Mouse (Mus musculus) midbrain, embryonic 13.5 days (tissue): ENCODE data around the gene Gm6793. TPM values are rescaled to one million over a fixed set of nuclear protein-coding genes. Genes with fewer than 3 reads are reported as not detected.
A peak's percentile ranks its signal among the peaks of the same experiment; 100 is the strongest.

Source experiments
- ATAC-seq: fragments of 200-750 bp; cut with Nextera tagmentation; 2 replicates; pipeline ENCODE4 v1.8.0; 2017; ENCODE audit warnings: mild to moderate bottlenecking, moderate TSS enrichment, moderate library complexity
- H3K27ac ChIP-seq: fragments of 300-500 bp; sonication (generic); 2 replicates; pipeline ENCODE4 v1.5.1; 2015; ENCODE audit warnings: inconsistent platforms, mild to moderate bottlenecking, moderate library complexity
- H3K27me3 ChIP-seq: fragments of 300-500 bp; sonication (generic); 2 replicates; pipeline ENCODE4 v1.6.1; 2015; ENCODE audit warnings: mild to moderate bottlenecking, inconsistent platforms
- H3K36me3 ChIP-seq: fragments of 300-500 bp; sonication (generic); 2 replicates; pipeline ENCODE4 v1.6.1; 2015; ENCODE audit warnings: mild to moderate bottlenecking, inconsistent platforms
- H3K4me1 ChIP-seq: fragments of 300-500 bp; sonication (generic); replicated peaks from 2 replicates; pipeline ENCODE4 v1.6.1; 2015; ENCODE audit warnings: inconsistent platforms
- H3K4me2 ChIP-seq: fragments of 300-500 bp; sonication (generic); replicated peaks from 2 replicates; pipeline ENCODE4 v1.6.1; 2015; ENCODE audit warnings: moderate library complexity, mild to moderate bottlenecking, inconsistent platforms
- H3K4me3 ChIP-seq: fragments of 300-500 bp; sonication (generic); replicated peaks from 2 replicates; pipeline ENCODE4 v1.5.1; 2015; ENCODE audit warnings: mild to moderate bottlenecking, inconsistent platforms
- H3K9ac ChIP-seq: fragments of 300-500 bp; sonication (generic); replicated peaks from 2 replicates; pipeline ENCODE4 v1.6.1; 2015; ENCODE audit warnings: mild to moderate bottlenecking, inconsistent platforms
- H3K9me3 ChIP-seq: fragments of 300-500 bp; sonication (generic); 2 replicates; pipeline ENCODE4 v1.6.1; 2016; ENCODE audit warnings: mild to moderate bottlenecking, inconsistent platforms
- WGBS: fragments of 180-500 bp; shearing (Covaris S2); methylation state at CpG from one replicate; pipeline ENCODE4 v1.1.7; 2015; 5-methylcytosine and 5-hydroxymethylcytosine counted together
- polyA plus RNA-seq: library from polyadenylated mRNA; unstranded; fragments of >200 nt; fragmentation: Nextera tagmentation; extraction: Ambion mirVana; gene quantifications from 2 replicates; pipeline ENCODE4 v1.2.1, GENCODE M21; 2015

Gene Gm6793
- polyA plus RNA-seq = 0.45 and 1.2 TPM in 2 replicates

- Histone ChIP-seq H3K9ac (no peak within 1 kb of the TSS), H3K4me1 (peaks cover 21% of the 10 kb centered on the region), H3K4me3 (no peak within 1 kb of the TSS), H3K27ac (no peak within 1 kb of the TSS), H3K27me3 (no peaks in the 10 kb centered on the region), H3K36me3 (peaks cover 42% of the 10 kb centered on the region), H3K4me2 (no peak within 1 kb of the TSS), H3K9me3 (no peaks in the 10 kb centered on the region)
- 95% methylated on average over 11 of the region's 11 CpGs for WGBS
- ATAC-seq = no peak
These were observed at the start of gene Gm6793 for GRCm38 (mm10) chr8:112014936-112015335. TSS of gene Gm6793 (minus strand) at chr8:112015036.

GRCm38 (mm10) chr8:112061372-112061771, 46.5 kb upstream of the Gm6793 start:
- Histone ChIP-seq H3K4me1 (no peaks in the 10 kb centered on the region), H3K4me3 (no peak overlapping the region), H3K9ac (no peak overlapping the region), H3K4me2 (no peak overlapping the region), H3K36me3 (no peaks in the 10 kb centered on the region), H3K9me3 (no peaks in the 10 kb centered on the region), H3K27ac (no peak overlapping the region), H3K27me3 (no peaks in the 10 kb centered on the region)
- ATAC-seq = peak; percentile 78
- 40% methylated on average over 4 of the region's 4 CpGs for WGBS

GRCm38 (mm10) chr8:112054456-112054855, 39.6 kb upstream of the Gm6793 start:
- Histone ChIP-seq H3K27ac (no peak overlapping the region), H3K4me1 (no peaks in the 10 kb centered on the region), H3K4me2 (no peak overlapping the region), H3K4me3 (no peak overlapping the region), H3K9ac (no peak overlapping the region), H3K36me3 (no peaks in the 10 kb centered on the region), H3K27me3 (no peaks in the 10 kb centered on the region), H3K9me3 (no peaks in the 10 kb centered on the region)
- ATAC-seq = no peak

GRCm38 (mm10) chr8:112051537-112051936, 36.7 kb upstream of the Gm6793 start:
- Histone ChIP-seq H3K27ac (no peak overlapping the region), H3K4me2 (no peak overlapping the region), H3K4me3 (no peak overlapping the region), H3K9me3 (no peaks in the 10 kb centered on the region), H3K9ac (no peak overlapping the region), H3K36me3 (no peaks in the 10 kb centered on the region), H3K4me1 (no peaks in the 10 kb centered on the region), H3K27me3 (no peaks in the 10 kb centered on the region)
- ATAC-seq = no peak
- WGBS = 78% methylated on average over 9 of the region's 9 CpGs

- Histone ChIP-seq H3K4me1 (no peaks in the 10 kb centered on the region), H3K9me3 (no peaks in the 10 kb centered on the region), H3K36me3 (no peaks in the 10 kb centered on the region), H3K4me2 (no peak overlapping the region), H3K27me3 (no peaks in the 10 kb centered on the region), H3K27ac (no peak overlapping the region), H3K9ac (no peak overlapping the region), H3K4me3 (no peak overlapping the region)
- WGBS = 82% methylated on average over 6 of the region's 6 CpGs
- no peak for ATAC-seq
These were observed 35.1 kb upstream of the Gm6793 start for GRCm38 (mm10) chr8:112049984-112050383.

GRCm38 (mm10) chr8:112048293-112048692, 33.5 kb upstream of the Gm6793 start:
- Histone ChIP-seq H3K4me3 (no peak overlapping the region), H3K27me3 (no peaks in the 10 kb centered on the region), H3K27ac (no peak overlapping the region), H3K36me3 (no peaks in the 10 kb centered on the region), H3K4me2 (no peak overlapping the region), H3K9me3 (no peaks in the 10 kb centered on the region), H3K9ac (no peak overlapping the region), H3K4me1 (no peaks in the 10 kb centered on the region)
- 65% methylated on average over 6 of the region's 6 CpGs for WGBS
- no peak for ATAC-seq

GRCm38 (mm10) chr8:112045896-112046295, 31.1 kb upstream of the Gm6793 start:
- Histone ChIP-seq H3K9ac (no peak overlapping the region), H3K4me3 (no peak overlapping the region), H3K4me2 (no peak overlapping the region), H3K27me3 (no peaks in the 10 kb centered on the region), H3K9me3 (no peaks in the 10 kb centered on the region), H3K4me1 (no peaks in the 10 kb centered on the region), H3K36me3 (no peaks in the 10 kb centered on the region), H3K27ac (no peak overlapping the region)
- peak; percentile 79 for ATAC-seq
- WGBS = 5% methylated on average over 7 of the region's 7 CpGs

GRCm38 (mm10) chr8:112045182-112045581, 30.3 kb upstream of the Gm6793 start:
- no peaks in the 10 kb centered on the region for H3K27me3 ChIP-seq
- WGBS = 84% methylated on average over 5 of the region's 5 CpGs
- no peak overlapping the region for H3K9ac ChIP-seq
- ATAC-seq = no peak
- H3K4me2 ChIP-seq = no peak overlapping the region
- no peaks in the 10 kb centered on the region for H3K4me1 ChIP-seq
- no peak overlapping the region for H3K4me3 ChIP-seq
- no peaks in the 10 kb centered on the region for H3K36me3 ChIP-seq
- H3K27ac ChIP-seq = no peak overlapping the region
- H3K9me3 ChIP-seq = no peaks in the 10 kb centered on the region

- no peak overlapping the region for H3K4me3 ChIP-seq
- H3K4me2 ChIP-seq = no peak overlapping the region
- no peaks in the 10 kb centered on the region for H3K36me3 ChIP-seq
- WGBS = 85% methylated on average over 18 of the region's 18 CpGs
- H3K27me3 ChIP-seq = no peaks in the 10 kb centered on the region
- no peak overlapping the region for H3K9ac ChIP-seq
- no peaks in the 10 kb centered on the region for H3K9me3 ChIP-seq
- no peak overlapping the region for H3K27ac ChIP-seq
- no peak for ATAC-seq
- H3K4me1 ChIP-seq = no peaks in the 10 kb centered on the region
These were observed 22.7 kb upstream of the Gm6793 start for GRCm38 (mm10) chr8:112037521-112037920.

- Histone ChIP-seq H3K4me3 (no peak overlapping the region), H3K4me1 (no peaks in the 10 kb centered on the region), H3K4me2 (no peak overlapping the region), H3K27me3 (no peaks in the 10 kb centered on the region), H3K36me3 (no peaks in the 10 kb centered on the region), H3K9ac (no peak overlapping the region), H3K9me3 (no peaks in the 10 kb centered on the region), H3K27ac (no peak overlapping the region)
- ATAC-seq = no peak
- 18% methylated on average over 8 of the region's 8 CpGs for whole genome bisulfite sequencing
These were observed 19.8 kb upstream of the Gm6793 start for GRCm38 (mm10) chr8:112034603-112035002.

GRCm38 (mm10) chr8:112033071-112033470, 18.2 kb upstream of the Gm6793 start:
- Histone ChIP-seq H3K36me3 (no peaks in the 10 kb centered on the region), H3K4me1 (no peaks in the 10 kb centered on the region), H3K27me3 (no peaks in the 10 kb centered on the region), H3K4me3 (no peak overlapping the region), H3K9ac (no peak overlapping the region), H3K27ac (no peak overlapping the region), H3K9me3 (no peaks in the 10 kb centered on the region), H3K4me2 (no peak overlapping the region)
- ATAC-seq = no peak
- 41% methylated on average over 7 of the region's 7 CpGs for WGBS

GRCm38 (mm10) chr8:112030663-112031062, 15.8 kb upstream of the Gm6793 start:
- no peaks in the 10 kb centered on the region for H3K4me1 ChIP-seq
- no peak for ATAC-seq
- whole genome bisulfite sequencing = 50% methylated on average over 6 of the region's 6 CpGs
- no peak overlapping the region for H3K9ac ChIP-seq
- no peaks in the 10 kb centered on the region for H3K36me3 ChIP-seq
- no peaks in the 10 kb centered on the region for H3K27me3 ChIP-seq
- H3K4me3 ChIP-seq = no peak overlapping the region
- H3K9me3 ChIP-seq = no peaks in the 10 kb centered on the region
- H3K4me2 ChIP-seq = no peak overlapping the region
- no peak overlapping the region for H3K27ac ChIP-seq

GRCm38 (mm10) chr8:112029455-112029854, 14.6 kb upstream of the Gm6793 start:
- Histone ChIP-seq H3K4me2 (no peak overlapping the region), H3K27me3 (no peaks in the 10 kb centered on the region), H3K9me3 (no peaks in the 10 kb centered on the region), H3K36me3 (no peaks in the 10 kb centered on the region), H3K4me1 (no peaks in the 10 kb centered on the region), H3K9ac (no peak overlapping the region), H3K4me3 (no peak overlapping the region), H3K27ac (no peak overlapping the region)
- 83% methylated on average over 7 of the region's 7 CpGs for WGBS
- no peak for ATAC-seq
